Mouse (Mus musculus): Measurements from ENCODE around the gene Cldn9. TPM values are rescaled to one million over a fixed set of nuclear protein-coding genes. Genes with fewer than 3 reads are reported as not detected.

Gene Cldn9
- total RNA-seq, 2 experiments from 2014 or later: 0.15 to 0.17 TPM

GRCm38 (mm10) chr17:23676473-23677031, 7.3 kb downstream of the Cldn9 start:
- Histone ChIP-seq H3K4me3 (peak overlapping the region; percentile 78), H3K27ac (peak overlapping the region; percentile 93)
- peak; percentile 76 for DNase-seq
- no peak for TF ChIP-seq CTCF (IDR thresholded peaks at IDR 0.05)
- intact Hi-C loops (cut with DNase I): loop anchor here (2.0 kb wide), 1 partner anchor 26 kb away; no protein-coding TSS in a partner anchor

- TF ChIP-seq CTCF (IDR thresholded peaks at IDR 0.05): peak; percentile 44
- H3K4me3 ChIP-seq: peak overlapping the region; percentile 78
- intact Hi-C loops (cut with DNase I): loop anchor here (2.0 kb wide), 1 partner anchor 27 kb away; no protein-coding TSS in a partner anchor
- H3K27ac ChIP-seq: peak overlapping the region; percentile 93
- peak; percentile 80 for DNase-seq
Observed at GRCm38 (mm10) chr17:23675564-23676281, 8.1 kb downstream of the Cldn9 start.

- DNase-seq: peak; percentile 78
- Histone ChIP-seq H3K27ac (peak overlapping the region; percentile 93), H3K4me3 (peak overlapping the region; percentile 78)
- TF ChIP-seq CTCF (IDR thresholded peaks at IDR 0.05): no peak
- intact Hi-C loops (cut with DNase I): no loop called here
Observed at GRCm38 (mm10) chr17:23675127-23675526, 8.7 kb downstream of the Cldn9 start.

- no peak for TF ChIP-seq CTCF (IDR thresholded peaks at IDR 0.05)
- DNase-seq: peak; percentile 54
- intact Hi-C loops (cut with DNase I): loop anchor here (5.0 kb wide), 1 partner anchor 122 kb away; no protein-coding TSS in a partner anchor
- Histone ChIP-seq H3K4me3 (peak overlapping the region; percentile 78), H3K27ac (peak overlapping the region; percentile 93)
Observed at GRCm38 (mm10) chr17:23674271-23674952, 9.4 kb downstream of the Cldn9 start.

- peak; percentile 94 for DNase-seq
- no peak for TF ChIP-seq CTCF (IDR thresholded peaks at IDR 0.05)
- Histone ChIP-seq H3K27ac (peak within 1 kb of the TSS; percentile 93), H3K4me3 (peak within 1 kb of the TSS; percentile 78)
- intact Hi-C loops (cut with DNase I): loop anchor here (5.0 kb wide), 1 partner anchor 121 kb away; no protein-coding TSS in a partner anchor
Observed at GRCm38 (mm10) chr17:23673424-23674073, 10.3 kb downstream of the Cldn9 start, which contains the start of the genes Hcfc1r1 and Thoc6. Hcfc1r1 (plus strand) TSS chr17:23673596. Thoc6 (minus strand) TSS chr17:23673882.

GRCm38 (mm10) chr17:23672761-23673160, 11.1 kb downstream of the Cldn9 start:
- no peak for DNase-seq
- H3K4me3 ChIP-seq: peak overlapping the region; percentile 78
- peak overlapping the region; percentile 93 for H3K27ac ChIP-seq
- intact Hi-C loops (cut with DNase I): loop anchor here (5.0 kb wide), 1 partner anchor 120 kb away; no protein-coding TSS in a partner anchor
- no peak for TF ChIP-seq CTCF (IDR thresholded peaks at IDR 0.05)

- no peak for DNase-seq
- Histone ChIP-seq H3K27ac (no peak overlapping the region), H3K4me3 (no peak overlapping the region)
- intact Hi-C loops (cut with DNase I): loop anchor here (5.0 kb wide), 1 partner anchor 119 kb away; no protein-coding TSS in a partner anchor
- no peak for TF ChIP-seq CTCF (IDR thresholded peaks at IDR 0.05)
Observed at GRCm38 (mm10) chr17:23671519-23671918, 12.3 kb downstream of the Cldn9 start.

GRCm38 (mm10) chr17:23670516-23671074, 13.2 kb downstream of the Cldn9 start:
- no peak for TF ChIP-seq CTCF (IDR thresholded peaks at IDR 0.05)
- H3K27ac ChIP-seq: no peak overlapping the region
- DNase-seq: no peak
- H3K4me3 ChIP-seq: no peak overlapping the region
- intact Hi-C loops (cut with DNase I): loop anchor here (5.0 kb wide), 1 partner anchor 118 kb away; no protein-coding TSS in a partner anchor

- H3K27ac ChIP-seq: no peak overlapping the region
- DNase-seq: no peak
- intact Hi-C loops (cut with DNase I): no loop called here
- no peak for TF ChIP-seq CTCF (IDR thresholded peaks at IDR 0.05)
- no peak overlapping the region for H3K4me3 ChIP-seq
Observed at GRCm38 (mm10) chr17:23665511-23665910, 18.3 kb downstream of the Cldn9 start.

- Histone ChIP-seq H3K27ac (no peak overlapping the region), H3K4me3 (no peak overlapping the region)
- TF ChIP-seq CTCF (IDR thresholded peaks at IDR 0.05): peak; percentile 77
- intact Hi-C loops (cut with DNase I): no loop called here
- DNase-seq: no peak
Observed at GRCm38 (mm10) chr17:23664556-23665021, 19.2 kb downstream of the Cldn9 start.

GRCm38 (mm10) chr17:23661526-23661925, 22.3 kb downstream of the Cldn9 start:
- Histone ChIP-seq H3K27ac (no peak overlapping the region), H3K4me3 (no peak overlapping the region)
- TF ChIP-seq CTCF (IDR thresholded peaks at IDR 0.05): peak; percentile 60
- intact Hi-C loops (cut with DNase I): loop anchor here (2.0 kb wide), 1 partner anchor 45 kb away; no protein-coding TSS in a partner anchor
- no peak for DNase-seq

GRCm38 (mm10) chr17:23660876-23661200, 23.0 kb downstream of the Cldn9 start:
- Histone ChIP-seq H3K27ac (no peak overlapping the region), H3K4me3 (peak overlapping the region; percentile 28)
- DNase-seq: no peak
- TF ChIP-seq CTCF (IDR thresholded peaks at IDR 0.05): no peak
- intact Hi-C loops (cut with DNase I): loop anchor here (2.0 kb wide), 1 partner anchor 46 kb away; no protein-coding TSS in a partner anchor
